In genomic region chr7:12835193-12835671, GRCm38 (mm10) we compare ENCODE assay signal across 8 mouse cellular contexts. TPM values are rescaled to one million over a fixed set of nuclear protein-coding genes. Genes with fewer than 3 reads are reported as not detected.
DNase-seq lines count a peak whose midpoint lies in the region; ATAC-seq lines count a peak whose summit lies in the region.

No protein-coding gene starts in this region.

- H3K4me3 ChIP-seq in forebrain, embryonic 10.5 days, result peak overlapping the region; percentile 57
- peak overlapping the region; percentile 66 for H3K4me3 ChIP-seq in intestine, embryonic 14.5 days (ENCODE audit: low read depth, low read length)
- H3K4me3 ChIP-seq in liver, embryonic 15.5 days (replicated peaks), result peak overlapping the region; percentile 75
- peak overlapping the region; percentile 58 for H3K4me3 ChIP-seq in neural tube, embryonic 14.5 days (ENCODE audit: low read depth, low read length)

- ATAC-seq in activated CD4-positive, CD25-positive, alpha-beta regulatory T cell, adult 4 months, result peak; percentile 8
- ATAC-seq in intestine, embryonic 14.5 days (replicated peaks; ENCODE audit: low FRiP score, low TSS enrichment, low read depth), result peak; percentile 64
- peak; percentile 13; the same call in 1 of the 2 replicates for ATAC-seq in liver, embryonic 15.5 days (ENCODE audit: insufficient read depth)
- ATAC-seq in neural tube, embryonic 14.5 days (ENCODE audit: low read depth), result peak; percentile 60

- H3K9ac ChIP-seq in intestine, embryonic 14.5 days (ENCODE audit: low read length), result peak overlapping the region; percentile 64
- H3K9ac ChIP-seq in liver, embryonic 15.5 days, result peak overlapping the region; percentile 76
- peak overlapping the region; percentile 65 for H3K9ac ChIP-seq in neural tube, embryonic 14.5 days (replicated peaks; ENCODE audit: low read depth, low read length)

- DNase-seq in layer of hippocampus, adult 9-11 months, result peak; percentile 3
- DNase-seq in layer of hippocampus, adult 9-10 months (ENCODE audit: low spot score), result no peak
- no peak for DNase-seq in forebrain, embryonic 10.5 days (ENCODE audit: extremely low spot score, low spot score)
- no peak for DNase-seq in intestine, embryonic 14.5 days (ENCODE audit: low spot score)
- DNase-seq in adrenal gland, adult (ENCODE audit: inconsistent age in 2 of 2, low spot score in 1 of 2), result no peak

- H3K4me1 ChIP-seq in forebrain, embryonic 10.5 days, result peaks cover 10% of the 10 kb centered on the region; the same call in 1 of the 2 replicates
- no peaks in the 10 kb centered on the region for H3K4me1 ChIP-seq in intestine, embryonic 14.5 days (replicated peaks; ENCODE audit: control insufficient read depth, insufficient read depth, low read length)
- H3K4me1 ChIP-seq in liver, embryonic 15.5 days (replicated peaks), result peaks cover 21% of the 10 kb centered on the region
- H3K4me1 ChIP-seq in neural tube, embryonic 14.5 days (ENCODE audit: control insufficient read depth, insufficient read depth, low read length), result no peaks in the 10 kb centered on the region

- H3K9me3 ChIP-seq in forebrain, embryonic 10.5 days, result peaks cover 54% of the 10 kb centered on the region
- peaks cover 36% of the 10 kb centered on the region for H3K9me3 ChIP-seq in intestine, embryonic 14.5 days (ENCODE audit: control insufficient read depth, low read length)
- H3K9me3 ChIP-seq in liver, embryonic 15.5 days (replicated peaks), result no peaks in the 10 kb centered on the region
- H3K9me3 ChIP-seq in neural tube, embryonic 14.5 days (ENCODE audit: control insufficient read depth, low read length), result peaks cover 17% of the 10 kb centered on the region

- H3K27me3 ChIP-seq in forebrain, embryonic 10.5 days (ENCODE audit: poor library complexity, severe bottlenecking), result no peaks in the 10 kb centered on the region
- no peaks in the 10 kb centered on the region for H3K27me3 ChIP-seq in intestine, embryonic 14.5 days (replicated peaks; ENCODE audit: control insufficient read depth, insufficient read depth, low read length)
- no peaks in the 10 kb centered on the region for H3K27me3 ChIP-seq in liver, embryonic 15.5 days
- no peaks in the 10 kb centered on the region for H3K27me3 ChIP-seq in neural tube, embryonic 14.5 days (ENCODE audit: control insufficient read depth, insufficient read depth, low read length)

- H3K4me2 ChIP-seq in intestine, embryonic 14.5 days (ENCODE audit: low read length), result peak overlapping the region; percentile 46
- peak overlapping the region; percentile 87 for H3K4me2 ChIP-seq in liver, embryonic 15.5 days
- H3K4me2 ChIP-seq in neural tube, embryonic 14.5 days (ENCODE audit: low read depth, low read length), result peak overlapping the region; percentile 58

- H3K36me3 ChIP-seq in forebrain, embryonic 10.5 days (replicated peaks), result peaks cover 45% of the 10 kb centered on the region
- peaks cover 41% of the 10 kb centered on the region for H3K36me3 ChIP-seq in intestine, embryonic 14.5 days (ENCODE audit: control insufficient read depth, insufficient read depth, low read length)
- peaks cover 40% of the 10 kb centered on the region for H3K36me3 ChIP-seq in liver, embryonic 15.5 days (replicated peaks)
- H3K36me3 ChIP-seq in neural tube, embryonic 14.5 days (ENCODE audit: control insufficient read depth, insufficient read depth, low read length), result peaks cover 14% of the 10 kb centered on the region

- WGBS in forebrain, embryonic 10.5 days, result 44% methylated on average over 13 of the region's 13 CpGs
- 34% methylated on average over 13 of the region's 13 CpGs for WGBS in intestine, embryonic 14.5 days
- 28% methylated on average over 13 of the region's 13 CpGs for WGBS in liver, embryonic 15.5 days (ENCODE audit: insufficient replicate concordance)
- 44% methylated on average over 13 of the region's 13 CpGs for WGBS in neural tube, embryonic 14.5 days

- H3K27ac ChIP-seq in forebrain, embryonic 10.5 days, result peak overlapping the region; percentile 91
- H3K27ac ChIP-seq in intestine, embryonic 14.5 days (ENCODE audit: low read depth), result peak overlapping the region; percentile 67
- peak overlapping the region; percentile 71 for H3K27ac ChIP-seq in liver, embryonic 15.5 days (replicated peaks)
- peak overlapping the region; percentile 39; the same call in 1 of the 2 replicates for H3K27ac ChIP-seq in neural tube, embryonic 14.5 days (ENCODE audit: low read depth, low read length)

RNA-seq across cellular contexts. Expression of gene Zfp110, which starts 0.7 kb away (rescaled TPM):
- polyA plus RNA-seq in activated CD4-positive, CD25-positive, alpha-beta regulatory T cell, adult 4 months (2017; shearing (Covaris generic)), result 10 to 100 TPM; 56.1 to 72.2 TPM
- 28.7 and 30.1 TPM in 2 replicates for polyA plus RNA-seq in forebrain, embryonic 10.5 days (2016; fragmentation: Nextera tagmentation; extraction: Ambion mirVana)
- 28.7 and 29.5 TPM in 2 replicates for polyA plus RNA-seq in intestine, embryonic 14.5 days (2014; fragmentation: Nextera tagmentation; extraction: Ambion mirVana)
- polyA plus RNA-seq in liver, embryonic 15.5 days (2015; fragmentation: Nextera tagmentation; extraction: Ambion mirVana), result 10.8 and 12.3 TPM in 2 replicates
- 24.1 and 27.7 TPM in 2 replicates for polyA plus RNA-seq in neural tube, embryonic 14.5 days (2014; fragmentation: Nextera tagmentation; extraction: Ambion mirVana)

RNA-seq across cellular contexts. Expression of gene Zfp329, which starts 16.6 kb away (rescaled TPM):
- 10 to 100 TPM; 16.8 to 20.2 TPM for polyA plus RNA-seq in activated CD4-positive, CD25-positive, alpha-beta regulatory T cell, adult 4 months (2017; shearing (Covaris generic))
- polyA plus RNA-seq in forebrain, embryonic 10.5 days (2016; fragmentation: Nextera tagmentation; extraction: Ambion mirVana), result 17.8 and 18.4 TPM in 2 replicates
- 15.1 and 16.2 TPM in 2 replicates for polyA plus RNA-seq in intestine, embryonic 14.5 days (2014; fragmentation: Nextera tagmentation; extraction: Ambion mirVana)
- 1.6 and 1.9 TPM in 2 replicates for polyA plus RNA-seq in liver, embryonic 15.5 days (2015; fragmentation: Nextera tagmentation; extraction: Ambion mirVana)
- polyA plus RNA-seq in neural tube, embryonic 14.5 days (2014; fragmentation: Nextera tagmentation; extraction: Ambion mirVana), result 41.0 and 42.6 TPM in 2 replicates

RNA-seq across cellular contexts. Expression of gene Zscan18, which starts 31.8 kb away (rescaled TPM):
- under 1 TPM; 0.25 to 0.29 TPM for polyA plus RNA-seq in activated CD4-positive, CD25-positive, alpha-beta regulatory T cell, adult 4 months (2017; shearing (Covaris generic))
- polyA plus RNA-seq in forebrain, embryonic 10.5 days (2016; fragmentation: Nextera tagmentation; extraction: Ambion mirVana), result 12.3 and 13.2 TPM in 2 replicates
- 7.6 and 8.4 TPM in 2 replicates for polyA plus RNA-seq in intestine, embryonic 14.5 days (2014; fragmentation: Nextera tagmentation; extraction: Ambion mirVana)
- 0.24 and 0.44 TPM in 2 replicates for polyA plus RNA-seq in liver, embryonic 15.5 days (2015; fragmentation: Nextera tagmentation; extraction: Ambion mirVana)
- 28.5 and 30.3 TPM in 2 replicates for polyA plus RNA-seq in neural tube, embryonic 14.5 days (2014; fragmentation: Nextera tagmentation; extraction: Ambion mirVana)

RNA-seq across cellular contexts. Expression of gene Zfp128, which starts 45.7 kb away (rescaled TPM):
- polyA plus RNA-seq in activated CD4-positive, CD25-positive, alpha-beta regulatory T cell, adult 4 months (2017; shearing (Covaris generic)), result 1 to 10 TPM in 1 of 2 experiments, under 1 TPM in 1; 0.84 to 2.4 TPM
- 4.4 and 5.1 TPM in 2 replicates for polyA plus RNA-seq in forebrain, embryonic 10.5 days (2016; fragmentation: Nextera tagmentation; extraction: Ambion mirVana)
- polyA plus RNA-seq in intestine, embryonic 14.5 days (2014; fragmentation: Nextera tagmentation; extraction: Ambion mirVana), result 4.4 and 4.8 TPM in 2 replicates
- 0.47 and 0.62 TPM in 2 replicates for polyA plus RNA-seq in liver, embryonic 15.5 days (2015; fragmentation: Nextera tagmentation; extraction: Ambion mirVana)
- 7.4 and 7.9 TPM in 2 replicates for polyA plus RNA-seq in neural tube, embryonic 14.5 days (2014; fragmentation: Nextera tagmentation; extraction: Ambion mirVana)

Comparison
In these comparisons a context has a peak if more than half of its experiments do, and no peak if none do; other contexts are left out.
1. ATAC-seq: peak in every context shown above with its lines; median percentile 64 in intestine, embryonic 14.5 days; 60 in neural tube, embryonic 14.5 days; 13 in liver, embryonic 15.5 days; 8 in activated CD4-positive, CD25-positive, alpha-beta regulatory T cell, adult 4 months.
2. H3K27ac ChIP-seq: peak in every context shown above with its lines; median percentile 91 in forebrain, embryonic 10.5 days; 71 in liver, embryonic 15.5 days; 67 in intestine, embryonic 14.5 days; 39 in neural tube, embryonic 14.5 days.